ENCODE assay signal across 7 mouse cellular contexts in genomic region chr4:105328776-105329175, GRCm38 (mm10).
A peak's percentile ranks its signal among the peaks of the same experiment; 100 is the strongest.
DNase-seq lines count a peak whose midpoint lies in the region.

No protein-coding gene starts in this region.

- peak; percentile 61 for DNase-seq in adipocyte (ENCODE audit: low spot score)
- peak; percentile 62 to 71 for DNase-seq in adrenal gland, postnatal 36 days
- peak; percentile 81 for DNase-seq in gastrocnemius, postnatal 36 days
- peak; percentile 79 for DNase-seq in kidney, postnatal 10 days
- peak; percentile 31 for DNase-seq in ovary, postnatal 10 days (ENCODE audit: low spot score)
- no peak for DNase-seq in embryo, embryonic 10.5 days (ENCODE audit: low spot score)
- no peak for DNase-seq in thymus, postnatal 14 days

- intact Hi-C loops in gastrocnemius, postnatal 36 days (cut with DNase I): no loop called here

Comparison
In these comparisons a context has a peak if more than half of its experiments do, and no peak if none do; other contexts are left out.
1. DNase-seq: peak in adipocyte (single experiment), adrenal gland, postnatal 36 days (2 of 2), gastrocnemius, postnatal 36 days (2 of 2), kidney, postnatal 10 days (single experiment) and ovary, postnatal 10 days (single experiment); none in embryo, embryonic 10.5 days (single experiment) and thymus, postnatal 14 days (single experiment).